Mouse (Mus musculus): ENCODE measurements around the gene Npas4.
"Not testable (repeated sequence)": the region's sequence is repeated elsewhere in the genome, so short reads cannot be mapped to it uniquely, and the experiment has no call there.

Npas4 gene

DNA sequence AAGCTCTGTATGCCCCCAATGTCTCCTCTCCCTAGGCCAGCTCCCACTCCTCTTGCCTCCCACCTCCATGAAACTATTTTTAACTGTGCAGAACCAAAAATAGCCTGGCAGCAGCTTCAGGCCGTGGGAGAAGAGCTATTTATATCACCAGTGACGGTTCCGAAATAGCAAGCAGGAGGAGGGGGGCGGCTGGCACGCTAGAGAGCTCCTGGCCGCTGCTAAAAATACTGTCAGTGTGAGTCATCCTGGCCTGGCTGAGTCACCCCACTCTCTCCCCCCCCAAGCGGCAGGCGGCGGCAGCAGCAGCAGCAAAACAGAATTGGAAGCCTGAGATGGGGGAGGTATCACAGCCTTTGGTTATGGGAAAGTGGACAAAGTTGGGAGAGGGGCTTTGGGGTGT is 2.8 kb upstream of the Npas4 start:
- peak; percentile 87 to 93 for DNase-seq (ENCODE audit: low spot score in 2 of 2)

DNA sequence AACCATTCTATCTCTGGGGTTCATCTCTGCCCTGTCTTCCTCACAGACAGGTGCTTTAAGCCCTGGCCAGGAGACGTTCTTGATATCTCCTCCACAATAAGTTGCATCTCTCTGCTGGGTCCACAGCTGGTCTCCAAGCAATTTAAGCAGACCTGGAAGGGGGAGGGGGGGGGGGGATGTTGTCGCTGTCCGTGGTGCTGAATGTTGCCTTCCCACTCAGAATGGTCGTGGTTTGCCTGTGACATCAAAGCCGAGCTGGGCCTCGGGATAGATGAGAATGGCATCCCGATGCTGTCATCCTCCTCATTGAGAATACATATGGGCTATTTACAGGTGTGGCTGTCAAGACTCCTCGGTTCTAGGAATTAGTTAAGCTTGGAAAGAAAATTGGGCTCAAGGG is 2.3 kb upstream of the Npas4 start:
- peak in 1 of 2 experiments; percentile 32 for DNase-seq (ENCODE audit: low spot score in 2 of 2)

GRCm38 (mm10) chr19:4990716-4991115 is 600 bp upstream of the Npas4 start:
- DNase-seq (ENCODE audit: low spot score in 2 of 2): peak; percentile 77 to 81

- peak; percentile 91 to 92 for DNase-seq (ENCODE audit: low spot score in 2 of 2)
Measured at GRCm38 (mm10) chr19:4989434-4990255, 471 bp downstream of the Npas4 start.

DNA sequence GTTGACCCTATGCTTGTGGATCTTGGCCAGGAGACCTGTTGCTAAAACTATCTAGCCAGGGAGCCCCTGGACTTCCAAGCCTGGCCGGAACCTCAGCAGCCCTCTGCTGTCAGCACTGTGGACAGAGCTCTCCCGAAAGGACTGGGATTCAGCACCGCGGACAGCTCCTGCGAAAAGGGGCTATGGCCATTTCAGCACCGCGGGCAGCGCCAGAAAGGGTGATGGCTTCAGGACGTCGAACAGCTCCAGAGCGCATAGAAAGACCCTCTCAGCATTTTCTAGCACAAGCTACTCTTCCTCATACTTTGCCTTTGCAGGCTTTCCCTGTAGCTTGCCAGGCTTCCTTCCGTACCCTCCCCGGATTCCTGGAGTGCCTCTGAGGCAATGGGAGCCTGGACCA is 1.1 kb downstream of the Npas4 start:
- DNase-seq (ENCODE audit: low spot score in 2 of 2): peak; percentile 75 to 85

- peak; percentile 79 to 81 for DNase-seq (ENCODE audit: low spot score in 2 of 2)
Measured at GRCm38 (mm10) chr19:4981767-4982166, 8.3 kb downstream of the Npas4 start.

GRCm38 (mm10) chr19:4968236-4968635 is 21.9 kb downstream of the Npas4 start:
- DNase-seq (ENCODE audit: low spot score in 2 of 2): no peak

DNA sequence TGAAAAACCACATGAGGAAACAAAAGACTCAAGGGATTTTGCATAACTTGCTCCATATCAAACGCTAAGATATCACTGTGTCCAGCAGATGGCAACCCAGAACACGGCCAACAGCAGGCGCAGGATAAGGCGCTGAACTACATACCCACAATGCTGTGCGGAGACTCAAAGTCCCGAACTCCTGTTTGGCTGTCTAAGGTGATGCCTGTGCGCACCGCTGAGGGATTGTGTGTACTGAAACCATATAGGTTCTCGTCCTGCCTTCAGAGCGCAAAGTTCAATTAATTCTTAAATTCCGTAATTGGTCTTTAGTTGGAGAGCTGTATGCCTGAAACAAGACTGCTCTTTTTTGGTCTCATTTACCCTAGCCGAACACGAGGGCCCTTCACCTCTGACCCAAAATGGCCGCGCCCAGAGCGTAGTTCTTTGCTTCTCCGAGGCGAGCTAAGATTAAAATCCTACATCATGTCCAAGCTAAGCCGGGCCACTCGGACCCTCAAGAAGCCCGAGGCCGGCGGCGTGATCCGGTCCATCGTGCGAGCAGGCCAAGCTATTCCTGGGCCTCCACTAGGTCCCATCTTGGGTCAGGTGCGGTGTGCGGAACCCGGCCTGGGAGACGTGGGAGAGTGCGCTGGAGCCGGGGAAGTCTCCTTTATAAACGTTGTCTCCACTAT is 28.1 kb downstream of the Npas4 start, which contains the start of gene Mrpl11:
TSS of gene Mrpl11 (plus strand) at position 220 of the 674 bp plus-strand sequence.
- DNase-seq (ENCODE audit: low spot score in 2 of 2): peak; percentile 93 to 96

DNA sequence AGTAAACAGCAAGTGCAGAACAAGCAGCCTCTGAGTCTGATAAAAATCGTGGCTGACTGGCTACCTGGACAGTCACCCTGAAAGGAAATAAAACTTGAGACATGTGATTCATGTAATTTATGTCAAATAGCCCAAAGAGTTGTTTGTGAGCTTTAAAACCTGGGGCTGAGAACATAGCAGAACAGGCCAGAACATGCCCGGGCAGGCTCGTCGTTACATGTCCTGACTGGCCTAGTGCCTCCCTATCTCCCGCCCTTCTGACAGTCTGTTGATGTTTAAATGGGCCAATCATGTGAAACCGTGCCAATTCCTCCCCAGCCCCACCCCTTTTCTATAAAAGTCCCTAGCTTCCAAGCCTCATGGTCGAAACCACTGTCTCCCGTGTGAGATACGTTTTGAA is 41.5 kb downstream of the Npas4 start:
- DNase-seq (ENCODE audit: low spot score in 2 of 2): not testable (repeated sequence)

DNA sequence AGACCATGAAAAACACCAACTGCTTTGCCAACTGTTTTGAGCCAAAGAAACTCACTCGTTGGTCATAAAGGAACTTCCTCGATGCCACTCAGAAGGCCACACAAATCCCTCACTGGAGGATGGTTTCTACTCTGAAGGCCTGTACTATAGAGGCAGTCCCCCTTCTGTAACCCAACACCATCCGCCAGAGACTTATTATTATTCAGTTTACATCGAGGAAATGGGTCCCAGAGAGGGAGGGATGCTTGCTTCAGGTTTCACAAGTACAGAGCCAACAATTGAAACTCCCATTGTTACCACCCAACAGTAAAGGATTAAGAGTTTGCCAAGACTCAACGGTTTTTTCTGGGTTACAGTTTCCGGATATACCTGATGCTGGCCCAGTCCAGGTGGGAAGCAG is 44.6 kb downstream of the Npas4 start:
- DNase-seq (ENCODE audit: low spot score in 2 of 2): no peak

DNA sequence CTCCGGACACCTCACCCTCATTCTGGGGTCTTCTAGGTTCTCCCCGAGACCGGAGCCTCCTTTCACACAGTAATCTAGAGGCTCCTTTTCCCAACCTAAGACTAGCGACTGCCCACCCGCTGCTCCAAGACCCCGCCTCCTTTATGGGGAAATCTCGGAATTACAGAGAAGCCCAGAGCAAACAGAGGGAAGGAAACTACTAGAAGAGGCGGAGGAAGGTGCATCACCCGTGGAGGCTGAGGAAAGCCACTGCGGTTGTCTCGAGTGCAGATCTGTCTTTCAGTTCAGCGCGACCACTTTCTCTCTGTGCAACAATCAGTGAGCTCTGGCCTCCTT is 46.9 kb downstream of the Npas4 start:
- peak; percentile 40 to 49 for DNase-seq (ENCODE audit: low spot score in 2 of 2)

- peak; percentile 83 to 86 for DNase-seq (ENCODE audit: low spot score in 2 of 2)
Measured at GRCm38 (mm10) chr19:4942551-4943252, 47.4 kb downstream of the Npas4 start, which contains the start of gene Peli3. Gene Peli3, minus strand, starts transcription at chr19:4943127.

GRCm38 (mm10) chr19:4937444-4938310 is 52.4 kb downstream of the Npas4 start:
- no peak for DNase-seq (ENCODE audit: low spot score in 2 of 2)

- no peak for DNase-seq (ENCODE audit: low spot score in 2 of 2)
Measured at GRCm38 (mm10) chr19:4936896-4937295, 53.2 kb downstream of the Npas4 start.

Measured in right cerebral cortex, postnatal 10 days (tissue).